Mouse (Mus musculus) subcutaneous adipose tissue, adult 2 months (tissue): ENCODE measurements around the gene Ifitm3. TPM values are rescaled to one million over a fixed set of nuclear protein-coding genes. Genes with fewer than 3 reads are reported as not detected.

Experiments used
- polyA plus RNA-seq: library from polyadenylated mRNA; depleted of rRNA; stranded (reverse); fragments of >200 nt; gene quantifications from 2 replicates; pipeline ENCODE4 v1.2.3, GENCODE M21; 2012; ENCODE audit warnings: low replicate concordance; rRNA removed

The Ifitm3 gene
- 721 and 1,416 TPM in 2 replicates for polyA plus RNA-seq

GRCm38 (mm10) chr7:141010593-141010992 is at the start of gene Ifitm3:
Gene Ifitm3 (minus strand): TSS chr7:141010770.

GRCm38 (mm10) chr7:141028831-141029230 is 18.3 kb upstream of the Ifitm3 start, which contains the start of gene Gm17387:
Gene Gm17387 (plus strand): TSS chr7:141029131.

GRCm38 (mm10) chr7:141017824-141018223 is 7.3 kb upstream of the Ifitm3 start, which contains the start of gene Ifitm6:
Gene Ifitm6 (minus strand): TSS chr7:141017924.

GRCm38 (mm10) chr7:140966921-140967320 is 43.6 kb downstream of the Ifitm3 start, which contains the start of gene Ifitm1:
Gene Ifitm1 (plus strand): TSS chr7:140967221.

Other genes with a start within 250 kb of the Ifitm3 start
- 256 and 502 TPM in 2 replicates for gene Cyp2e1, start 247.0 kb downstream of the Ifitm3 start, polyA plus RNA-seq
- 0.07 and 0.33 TPM in 2 replicates for gene Syce1, start 222.9 kb downstream of the Ifitm3 start, polyA plus RNA-seq
- gene Zfp941, start 188.6 kb downstream of the Ifitm3 start, polyA plus RNA-seq, result 0.15 TPM in 1 of 2 replicates, not detected in the other
- gene Urah, start 175.8 kb downstream of the Ifitm3 start, polyA plus RNA-seq, result 14.2 TPM in 1 of 2 replicates, not detected in the other
- gene Scgb1c1, start 165.2 kb downstream of the Ifitm3 start, polyA plus RNA-seq, result not detected in 2 replicates
- gene Odf3, start 163.0 kb downstream of the Ifitm3 start, polyA plus RNA-seq, result 0.11 TPM in 1 of 2 replicates, not detected in the other
- not detected in 2 replicates for gene Gm45785, start 154.4 kb downstream of the Ifitm3 start, polyA plus RNA-seq
- 114 and 143 TPM in 2 replicates for gene Ric8a, start 153.8 kb downstream of the Ifitm3 start, polyA plus RNA-seq
- 37.8 and 39.1 TPM in 2 replicates for gene Bet1l, start 153.2 kb downstream of the Ifitm3 start, polyA plus RNA-seq
- 76.9 and 91.8 TPM in 2 replicates for gene Psmd13, start 128.8 kb downstream of the Ifitm3 start, polyA plus RNA-seq
- gene Sirt3, start 128.5 kb downstream of the Ifitm3 start, polyA plus RNA-seq, result 30.7 and 38.8 TPM in 2 replicates
- gene Cox8b, start 110.3 kb downstream of the Ifitm3 start, polyA plus RNA-seq, result 147 and 450 TPM in 2 replicates
- gene Nlrp6, start 89.9 kb downstream of the Ifitm3 start, polyA plus RNA-seq, result 0.87 TPM in 1 of 2 replicates, not detected in the other
- 55.4 and 73.1 TPM in 2 replicates for gene Pgghg, start 69.4 kb downstream of the Ifitm3 start, polyA plus RNA-seq
- 2.9 and 7.4 TPM in 2 replicates for gene Ifitm5, start 60.5 kb downstream of the Ifitm3 start, polyA plus RNA-seq
- gene Gm45717, start 54.8 kb downstream of the Ifitm3 start, polyA plus RNA-seq, result 0.78 TPM in 1 of 2 replicates, not detected in the other
- 1,434 and 1,895 TPM in 2 replicates for gene Ifitm2, start 54.8 kb downstream of the Ifitm3 start, polyA plus RNA-seq
- 36.0 and 1,392 TPM in 2 replicates for gene Ifitm1, start 43.5 kb downstream of the Ifitm3 start, polyA plus RNA-seq
- gene Ifitm6, start 7.2 kb upstream of the Ifitm3 start, polyA plus RNA-seq, result 17.2 and 25.7 TPM in 2 replicates
- not detected in 2 replicates for gene Gm17387, start 18.4 kb upstream of the Ifitm3 start, polyA plus RNA-seq
- 0.26 and 5.6 TPM in 2 replicates for gene B4galnt4, start 50.3 kb upstream of the Ifitm3 start, polyA plus RNA-seq
- 1.7 and 14.7 TPM in 2 replicates for gene Pkp3, start 67.4 kb upstream of the Ifitm3 start, polyA plus RNA-seq
- gene Sigirr, start 89.8 kb upstream of the Ifitm3 start, polyA plus RNA-seq, result 21.2 and 25.3 TPM in 2 replicates
- 0.20 and 11.9 TPM in 2 replicates for gene Ano9, start 107.0 kb upstream of the Ifitm3 start, polyA plus RNA-seq
- 44.6 and 49.3 TPM in 2 replicates for gene Ptdss2, start 111.6 kb upstream of the Ifitm3 start, polyA plus RNA-seq
- gene Rnh1, start 162.1 kb upstream of the Ifitm3 start, polyA plus RNA-seq, result 139 and 202 TPM in 2 replicates
- gene Hras, start 183.2 kb upstream of the Ifitm3 start, polyA plus RNA-seq, result 82.4 and 82.9 TPM in 2 replicates
- 6.6 and 7.6 TPM in 2 replicates for gene Lrrc56, start 183.4 kb upstream of the Ifitm3 start, polyA plus RNA-seq
- 0.26 and 3.7 TPM in 2 replicates for gene Lmntd2, start 203.3 kb upstream of the Ifitm3 start, polyA plus RNA-seq
- 8.8 and 33.1 TPM in 2 replicates for gene Rassf7, start 205.1 kb upstream of the Ifitm3 start, polyA plus RNA-seq
- gene Phrf1, start 218.0 kb upstream of the Ifitm3 start, polyA plus RNA-seq, result 16.5 and 28.7 TPM in 2 replicates